Mouse (Mus musculus): ENCODE results near the gene Pde2a. TPM values are rescaled to one million over a fixed set of nuclear protein-coding genes. Genes with fewer than 3 reads are reported as not detected.

Gene Pde2a
- polyA plus RNA-seq, 1 experiment from 2014 or later: 7.4 TPM

DNA sequence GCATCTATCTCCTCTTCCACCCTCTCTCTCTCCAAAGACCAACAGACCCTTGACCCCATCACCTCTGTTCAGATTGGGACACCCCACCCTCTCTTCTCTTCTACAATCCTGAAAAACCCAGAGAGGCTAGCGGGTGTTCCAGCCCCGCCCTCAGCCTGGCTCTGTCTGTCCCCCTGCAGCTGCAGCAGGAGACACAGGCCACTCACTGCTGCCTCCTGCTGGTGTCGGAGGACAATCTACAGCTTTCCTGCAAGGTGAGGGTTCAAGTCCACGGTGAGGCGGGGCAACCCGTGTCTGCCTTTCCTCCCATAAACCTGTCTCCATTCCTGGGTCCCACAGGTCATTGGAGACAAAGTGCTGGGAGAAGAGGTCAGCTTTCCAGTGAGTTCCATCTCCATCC, 80.2 kb downstream of the Pde2a start:
- Histone ChIP-seq H3K9me3 (no peaks in the 10 kb centered on the region), H3K4me1 (peaks cover 12% of the 10 kb centered on the region), H3K9ac (no peak overlapping the region), H3K4me3 (no peak overlapping the region), H3K27me3 (peaks cover 55% of the 10 kb centered on the region), H3K36me3 (no peaks in the 10 kb centered on the region), H3K4me2 (no peak overlapping the region), H3K27ac (no peak overlapping the region)
- 74% methylated on average over 6 of the region's 6 CpGs for WGBS
- no peak for ATAC-seq (ENCODE audit: insufficient number of reproducible peaks, insufficient read depth, low FRiP score, low TSS enrichment, low read depth)

DNA sequence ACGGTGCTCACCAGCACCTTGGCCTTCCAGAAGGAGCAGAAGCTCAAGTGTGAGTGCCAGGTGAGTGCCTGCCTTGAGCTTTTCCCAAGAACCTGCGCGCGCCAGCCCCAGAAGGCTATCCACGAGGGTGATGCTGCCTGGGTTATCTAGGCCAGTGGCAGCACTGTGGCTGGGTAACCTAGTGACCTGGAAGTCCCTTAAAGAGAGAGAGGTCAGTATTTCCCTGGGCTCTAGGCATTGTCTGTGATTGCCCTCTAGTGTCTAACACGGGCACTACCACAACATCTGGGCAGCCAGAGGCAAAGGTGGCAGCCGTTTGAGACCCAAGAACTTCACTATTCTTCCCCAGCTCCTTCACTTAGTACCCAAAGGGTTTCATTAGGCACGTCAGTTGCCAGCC, 81.9 kb downstream of the Pde2a start:
- Histone ChIP-seq H3K36me3 (no peaks in the 10 kb centered on the region), H3K4me1 (peaks cover 12% of the 10 kb centered on the region), H3K27ac (no peak overlapping the region), H3K4me3 (no peak overlapping the region), H3K9me3 (no peaks in the 10 kb centered on the region), H3K4me2 (no peak overlapping the region), H3K27me3 (peaks cover 44% of the 10 kb centered on the region), H3K9ac (no peak overlapping the region)
- no peak for ATAC-seq (ENCODE audit: insufficient number of reproducible peaks, insufficient read depth, low FRiP score, low TSS enrichment, low read depth)
- WGBS: 22% methylated on average over 8 of the region's 8 CpGs

DNA sequence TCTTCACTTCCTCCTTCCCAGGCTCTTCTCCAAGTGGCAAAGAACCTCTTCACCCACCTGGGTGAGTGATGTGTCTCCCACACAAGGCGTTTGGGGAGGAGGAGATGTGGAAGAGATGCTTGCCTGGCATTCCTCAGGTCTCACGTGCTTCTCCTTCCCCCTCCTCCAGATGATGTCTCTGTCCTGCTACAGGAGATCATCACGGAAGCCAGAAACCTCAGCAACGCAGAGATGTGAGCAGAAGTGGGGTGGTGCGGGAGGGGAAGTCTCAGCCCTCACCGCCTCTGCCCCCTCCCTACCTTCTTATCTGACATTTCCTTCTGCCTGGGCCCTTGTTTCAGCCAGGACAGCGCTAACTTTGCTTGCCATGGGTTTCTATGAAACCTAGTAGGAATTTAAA, 82.3 kb downstream of the Pde2a start:
- WGBS: 26% methylated on average over 7 of the region's 7 CpGs
- no peaks in the 10 kb centered on the region for H3K36me3 ChIP-seq
- H3K27me3 ChIP-seq: peaks cover 44% of the 10 kb centered on the region
- no peak for ATAC-seq (ENCODE audit: insufficient number of reproducible peaks, insufficient read depth, low FRiP score, low TSS enrichment, low read depth)
- H3K4me1 ChIP-seq: peaks cover 9% of the 10 kb centered on the region; the same call in 1 of the 2 replicates
- H3K9ac ChIP-seq: no peak overlapping the region; the same call in 1 of the 2 replicates
- no peak overlapping the region for H3K4me3 ChIP-seq
- no peak overlapping the region for H3K4me2 ChIP-seq
- no peak overlapping the region for H3K27ac ChIP-seq
- no peaks in the 10 kb centered on the region for H3K9me3 ChIP-seq

DNA sequence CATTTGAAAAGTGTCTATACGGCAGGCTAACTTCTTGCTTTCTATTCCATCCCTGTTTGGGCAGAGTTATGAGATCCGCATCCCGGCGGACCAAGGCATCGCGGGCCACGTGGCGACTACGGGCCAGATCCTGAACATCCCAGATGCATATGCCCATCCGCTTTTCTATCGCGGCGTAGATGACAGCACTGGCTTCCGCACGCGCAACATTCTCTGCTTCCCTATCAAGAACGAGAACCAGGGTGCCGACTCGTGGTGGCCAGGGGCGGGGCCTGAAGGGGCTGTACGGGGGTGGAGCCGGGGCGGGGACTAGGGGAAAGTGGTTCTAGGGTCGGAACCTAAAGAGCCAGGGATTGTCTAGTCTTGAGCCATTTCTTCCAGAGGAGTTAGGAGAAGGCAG, 83.0 kb downstream of the Pde2a start:
- Histone ChIP-seq H3K4me2 (peak overlapping the region; percentile 62), H3K27me3 (peaks cover 41% of the 10 kb centered on the region), H3K9me3 (no peaks in the 10 kb centered on the region), H3K36me3 (no peaks in the 10 kb centered on the region), H3K27ac (no peak overlapping the region), H3K4me3 (peak overlapping the region; percentile 35), H3K4me1 (peaks cover 9% of the 10 kb centered on the region; the same call in 1 of the 2 replicates), H3K9ac (peak overlapping the region; percentile 51)
- 10% methylated on average over 24 of the region's 24 CpGs for WGBS
- no peak for ATAC-seq (ENCODE audit: insufficient number of reproducible peaks, insufficient read depth, low FRiP score, low TSS enrichment, low read depth)

DNA sequence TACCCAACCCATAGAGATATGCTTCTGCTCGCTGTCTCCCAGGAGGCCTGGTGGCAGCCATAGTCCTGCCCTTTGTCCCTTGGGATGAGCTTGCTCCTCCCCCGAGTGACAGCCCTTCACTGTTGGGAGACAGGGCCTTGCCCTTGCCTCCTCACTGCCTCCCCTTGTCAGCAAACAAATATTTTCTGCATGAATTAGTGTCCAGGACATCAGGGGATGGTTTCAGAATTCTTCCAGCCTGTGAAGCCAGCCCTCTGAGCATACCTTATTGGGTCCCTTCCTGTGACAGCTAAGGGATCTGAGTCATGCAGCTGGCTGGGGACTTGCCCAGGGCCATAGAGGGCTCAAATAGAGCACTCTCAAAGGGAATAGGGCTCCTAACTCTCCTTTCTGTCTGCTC, 87.7 kb downstream of the Pde2a start:
- no peak overlapping the region for H3K27ac ChIP-seq
- no peak for ATAC-seq (ENCODE audit: insufficient number of reproducible peaks, insufficient read depth, low FRiP score, low TSS enrichment, low read depth)

DNA sequence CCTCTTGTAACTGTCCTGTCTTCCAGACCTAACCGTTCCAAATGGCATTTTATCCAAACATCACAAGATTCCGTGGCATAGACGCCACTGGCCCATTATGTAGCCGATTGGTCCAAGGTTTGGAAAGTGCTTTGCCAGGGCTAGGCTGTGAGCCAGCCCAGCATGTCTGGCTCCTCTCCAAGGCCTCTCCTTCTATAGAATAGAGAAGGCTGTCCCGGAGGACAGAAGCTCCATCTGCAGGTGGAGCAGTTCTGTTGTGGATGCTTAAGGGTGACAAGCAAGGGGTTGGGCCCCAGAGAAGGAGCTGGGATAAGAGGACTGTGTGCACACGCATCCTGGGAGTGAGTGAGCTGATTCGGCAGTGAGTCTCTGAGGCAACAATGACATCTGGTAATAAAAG, 92.2 kb downstream of the Pde2a start:
- ATAC-seq (ENCODE audit: insufficient number of reproducible peaks, insufficient read depth, low FRiP score, low TSS enrichment, low read depth): no peak
- 76% methylated on average over 7 of the region's 7 CpGs for WGBS

More for the DNA sequence above, 87.7 kb downstream of the Pde2a start:
- Histone ChIP-seq H3K4me1 (peaks cover 7% of the 10 kb centered on the region; the same call in 1 of the 2 replicates), H3K36me3 (no peaks in the 10 kb centered on the region), H3K9ac (no peak overlapping the region), H3K4me3 (no peak overlapping the region), H3K27me3 (peaks cover 21% of the 10 kb centered on the region), H3K4me2 (no peak overlapping the region), H3K9me3 (no peaks in the 10 kb centered on the region)
- whole genome bisulfite sequencing: 60% methylated on average over 2 of the region's 2 CpGs

DNA sequence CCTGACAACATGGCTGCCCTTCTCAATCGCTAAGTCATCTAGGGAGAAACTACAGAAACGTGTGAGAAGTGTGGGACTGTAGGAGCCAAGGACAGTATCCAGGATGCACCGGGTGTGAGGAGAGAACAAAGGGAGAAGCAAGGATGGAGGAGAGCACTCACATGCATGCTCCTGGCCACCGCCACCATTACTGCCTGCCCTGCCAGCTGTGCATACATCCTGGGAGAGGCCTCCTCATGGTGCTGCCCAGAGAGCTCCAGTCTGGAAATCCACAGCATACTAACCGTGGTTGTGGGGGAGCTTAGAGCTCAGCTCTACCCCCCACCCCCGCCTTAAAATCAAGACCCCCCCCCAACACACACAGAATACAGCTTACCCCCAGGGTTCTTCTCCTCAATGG, 93.3 kb downstream of the Pde2a start:
- no peaks in the 10 kb centered on the region for H3K27me3 ChIP-seq
- no peak for ATAC-seq (ENCODE audit: insufficient number of reproducible peaks, insufficient read depth, low FRiP score, low TSS enrichment, low read depth)
- H3K4me2 ChIP-seq: no peak overlapping the region
- no peaks in the 10 kb centered on the region for H3K36me3 ChIP-seq
- WGBS: 76% methylated on average over 6 of the region's 6 CpGs
- no peaks in the 10 kb centered on the region for H3K4me1 ChIP-seq
- no peak overlapping the region for H3K9ac ChIP-seq
- no peaks in the 10 kb centered on the region for H3K9me3 ChIP-seq
- no peak overlapping the region for H3K4me3 ChIP-seq
- H3K27ac ChIP-seq: no peak overlapping the region

More for the DNA sequence above, 92.2 kb downstream of the Pde2a start:
- Histone ChIP-seq H3K4me1 (no peaks in the 10 kb centered on the region), H3K36me3 (no peaks in the 10 kb centered on the region), H3K27me3 (no peaks in the 10 kb centered on the region), H3K4me3 (no peak overlapping the region), H3K4me2 (no peak overlapping the region), H3K27ac (no peak overlapping the region), H3K9ac (no peak overlapping the region), H3K9me3 (no peaks in the 10 kb centered on the region)

DNA sequence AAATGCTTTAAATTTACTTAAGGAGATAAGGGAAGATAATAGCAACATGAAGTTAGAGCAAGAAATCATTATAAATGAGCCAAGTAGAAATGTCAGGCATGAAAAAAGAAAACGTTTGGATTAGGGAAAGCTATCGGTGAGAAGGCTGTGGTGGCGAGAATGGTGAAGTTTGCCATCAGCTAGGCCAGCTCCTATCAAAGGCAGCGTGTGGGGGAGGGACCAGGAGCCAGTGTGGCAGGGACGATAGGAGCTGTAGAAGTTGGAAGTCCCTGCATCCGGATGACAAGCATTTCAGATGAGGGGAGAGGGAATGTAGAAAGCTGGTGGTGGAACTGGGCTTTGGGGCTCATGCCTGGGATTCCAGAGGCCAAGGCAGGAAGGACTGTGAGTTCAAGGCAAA, 93.8 kb downstream of the Pde2a start:
- H3K36me3 ChIP-seq: no peaks in the 10 kb centered on the region
- no peak overlapping the region for H3K9ac ChIP-seq
- H3K4me2 ChIP-seq: no peak overlapping the region
- H3K4me3 ChIP-seq: no peak overlapping the region
- H3K4me1 ChIP-seq: no peaks in the 10 kb centered on the region
- H3K27ac ChIP-seq: no peak overlapping the region
- 52% methylated on average over 6 of the region's 6 CpGs for WGBS
- no peak for ATAC-seq (ENCODE audit: insufficient number of reproducible peaks, insufficient read depth, low FRiP score, low TSS enrichment, low read depth)
- no peaks in the 10 kb centered on the region for H3K9me3 ChIP-seq
- peaks cover 5% of the 10 kb centered on the region; the same call in 1 of the 2 replicates for H3K27me3 ChIP-seq

DNA sequence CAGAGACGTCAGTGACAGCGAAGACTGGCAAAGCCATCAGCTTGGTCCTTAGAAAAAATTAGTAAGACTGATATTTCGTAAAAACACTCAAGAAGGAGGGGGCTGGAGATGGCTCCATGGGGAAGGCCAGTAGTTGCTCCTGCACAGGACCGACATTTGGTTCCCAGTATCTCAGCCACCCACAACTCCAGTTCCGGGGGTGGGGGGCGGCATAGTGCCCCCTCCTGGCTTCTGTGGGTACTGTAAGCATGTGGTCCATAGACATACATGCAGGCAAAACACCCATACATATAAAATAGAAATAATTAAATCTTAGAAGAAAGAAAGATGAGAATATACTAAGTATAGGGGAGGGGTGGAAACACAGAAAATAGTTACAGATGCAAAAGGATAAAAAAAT, 95.0 kb downstream of the Pde2a start:
- no peak for ATAC-seq (ENCODE audit: insufficient number of reproducible peaks, insufficient read depth, low FRiP score, low TSS enrichment, low read depth)
- 64% methylated on average over 6 of the region's 6 CpGs for whole genome bisulfite sequencing
- no peaks in the 10 kb centered on the region for H3K4me1 ChIP-seq
- H3K27ac ChIP-seq: no peak overlapping the region
- H3K4me2 ChIP-seq: no peak overlapping the region
- H3K9me3 ChIP-seq: no peaks in the 10 kb centered on the region
- peaks cover 6% of the 10 kb centered on the region; the same call in 1 of the 2 replicates for H3K27me3 ChIP-seq
- H3K4me3 ChIP-seq: no peak overlapping the region
- no peaks in the 10 kb centered on the region for H3K36me3 ChIP-seq
- no peak overlapping the region for H3K9ac ChIP-seq

DNA sequence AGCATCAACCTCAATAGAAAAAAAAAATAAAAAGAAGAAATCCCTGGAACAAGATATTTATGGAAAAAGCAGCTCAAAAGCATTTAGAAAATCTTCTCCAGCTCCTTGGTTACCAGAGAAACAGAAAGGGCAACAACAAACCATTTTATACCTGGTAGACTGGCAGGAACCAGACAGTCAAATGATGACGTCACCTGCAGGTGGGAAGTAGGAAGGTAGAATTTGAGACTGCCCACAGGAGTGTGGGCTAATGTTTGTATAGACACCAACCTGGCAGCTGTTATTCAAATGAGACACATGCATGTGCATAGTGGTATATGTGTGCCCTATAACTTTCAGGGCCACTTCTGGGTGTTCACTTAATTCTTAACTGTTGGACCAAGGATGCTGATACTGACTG, 100.2 kb downstream of the Pde2a start:
- no peak overlapping the region for H3K4me3 ChIP-seq
- no peak overlapping the region for H3K27ac ChIP-seq
- no peaks in the 10 kb centered on the region for H3K4me1 ChIP-seq
- ATAC-seq (ENCODE audit: insufficient number of reproducible peaks, insufficient read depth, low FRiP score, low TSS enrichment, low read depth): no peak
- WGBS: 66% methylated on average over 1 of the region's 1 CpGs
- H3K9ac ChIP-seq: no peak overlapping the region
- no peak overlapping the region for H3K4me2 ChIP-seq
- no peaks in the 10 kb centered on the region for H3K9me3 ChIP-seq
- no peaks in the 10 kb centered on the region for H3K36me3 ChIP-seq
- H3K27me3 ChIP-seq: peaks cover 6% of the 10 kb centered on the region; the same call in 1 of the 2 replicates

DNA sequence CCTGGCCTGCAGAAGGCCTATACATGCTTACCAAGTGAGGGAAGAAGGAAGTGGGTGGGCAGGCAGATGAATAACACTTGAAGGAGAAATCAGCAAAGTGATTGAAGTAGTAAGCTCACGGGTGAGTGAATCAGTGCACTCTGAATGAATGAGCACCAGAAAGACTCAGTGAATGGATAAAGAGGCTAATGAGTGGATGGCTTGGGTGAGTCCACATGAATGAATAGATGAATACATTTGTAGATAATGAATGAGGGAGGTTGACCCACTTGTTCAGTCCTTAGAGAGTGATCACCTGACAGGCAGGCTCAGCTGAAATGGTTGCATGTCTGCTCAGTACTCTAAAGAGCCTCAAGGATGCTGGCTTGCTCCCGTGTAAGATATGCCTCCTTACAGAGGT, 101.7 kb downstream of the Pde2a start:
- H3K9me3 ChIP-seq: no peaks in the 10 kb centered on the region
- no peak overlapping the region for H3K9ac ChIP-seq
- no peak overlapping the region for H3K4me2 ChIP-seq
- H3K36me3 ChIP-seq: no peaks in the 10 kb centered on the region
- H3K4me1 ChIP-seq: no peaks in the 10 kb centered on the region
- H3K27ac ChIP-seq: no peak overlapping the region
- 80% methylated on average over 2 of the region's 2 CpGs for WGBS
- H3K4me3 ChIP-seq: no peak overlapping the region
- peaks cover 6% of the 10 kb centered on the region; the same call in 1 of the 2 replicates for H3K27me3 ChIP-seq
- no peak for ATAC-seq (ENCODE audit: insufficient number of reproducible peaks, insufficient read depth, low FRiP score, low TSS enrichment, low read depth)

DNA sequence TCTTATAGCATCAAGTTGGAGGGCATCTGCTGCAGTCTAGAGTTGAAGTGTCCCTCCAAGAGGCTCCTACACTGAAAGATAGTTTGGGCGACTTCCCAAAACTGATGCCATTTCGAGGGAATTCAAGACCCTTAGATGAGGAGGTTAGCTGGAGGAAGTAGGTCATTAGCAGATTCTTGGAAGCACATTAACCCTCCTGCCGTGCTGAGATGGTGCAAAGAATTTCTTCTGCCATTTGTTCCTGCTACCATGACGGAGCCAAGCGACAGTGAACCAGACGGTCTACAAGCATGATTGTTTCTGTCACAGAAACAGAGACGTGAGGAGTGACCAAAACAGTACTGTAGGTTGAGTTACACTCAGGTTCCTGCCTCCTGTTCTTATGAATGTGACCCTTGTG, 105.0 kb downstream of the Pde2a start:
- Histone ChIP-seq H3K9ac (no peak overlapping the region), H3K4me2 (no peak overlapping the region), H3K4me1 (no peaks in the 10 kb centered on the region), H3K27ac (no peak overlapping the region), H3K27me3 (no peaks in the 10 kb centered on the region), H3K9me3 (no peaks in the 10 kb centered on the region), H3K4me3 (no peak overlapping the region), H3K36me3 (no peaks in the 10 kb centered on the region)
- ATAC-seq (ENCODE audit: insufficient number of reproducible peaks, insufficient read depth, low FRiP score, low TSS enrichment, low read depth): no peak
- WGBS: 60% methylated on average over 7 of the region's 7 CpGs

DNA sequence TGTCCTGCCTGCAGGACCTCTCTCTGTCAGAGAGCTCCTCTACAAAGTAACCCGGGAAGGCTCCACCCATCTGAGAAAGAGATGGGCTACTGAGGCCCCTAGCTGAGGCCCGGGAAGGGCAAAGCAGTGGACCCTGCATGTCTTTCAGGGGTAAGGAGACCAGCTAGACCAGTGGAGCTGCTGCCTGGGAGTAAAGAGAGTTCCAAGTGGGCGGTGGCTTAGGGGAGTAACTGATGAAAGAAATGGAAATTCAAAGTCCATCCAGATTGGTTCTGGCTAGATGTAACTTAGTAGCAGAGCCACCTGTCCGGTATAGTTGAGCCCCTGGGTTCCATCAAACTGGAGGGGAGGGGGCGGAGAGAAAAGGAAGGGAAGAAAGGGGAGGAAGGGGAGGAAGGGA, 112.9 kb downstream of the Pde2a start:
- Histone ChIP-seq H3K9me3 (no peaks in the 10 kb centered on the region), H3K4me1 (no peaks in the 10 kb centered on the region), H3K4me2 (no peak overlapping the region), H3K36me3 (no peaks in the 10 kb centered on the region), H3K27me3 (no peaks in the 10 kb centered on the region), H3K27ac (no peak overlapping the region), H3K9ac (no peak overlapping the region), H3K4me3 (no peak overlapping the region)
- no peak for ATAC-seq (ENCODE audit: insufficient number of reproducible peaks, insufficient read depth, low FRiP score, low TSS enrichment, low read depth)
- WGBS: 31% methylated on average over 5 of the region's 5 CpGs
